Mouse (Mus musculus) neural tube, embryonic 12.5 days (tissue): ENCODE results near the gene Sqor. TPM values are rescaled to one million over a fixed set of nuclear protein-coding genes. Genes with fewer than 3 reads are reported as not detected.

Experiments
- polyA plus RNA-seq: library from polyadenylated mRNA; unstranded; fragments of >200 nt; fragmentation: Nextera tagmentation; extraction: Ambion mirVana; gene quantifications from 2 replicates; pipeline ENCODE4 v1.2.1, GENCODE M21; 2016

The Sqor gene
- polyA plus RNA-seq, 1 experiment from 2014 or later = 2.4 TPM

Other genes starting within 250 kb of the Sqor start
- 19.1 and 21.6 TPM in 2 replicates for gene Gatm, start 153.9 kb upstream of the Sqor start, polyA plus RNA-seq
- 0.63 and 0.65 TPM in 2 replicates for gene AA467197, start 128.3 kb upstream of the Sqor start, polyA plus RNA-seq
- gene Slc30a4, start 62.6 kb upstream of the Sqor start, polyA plus RNA-seq = 8.4 and 9.4 TPM in 2 replicates
- gene Bloc1s6, start 26.7 kb upstream of the Sqor start, polyA plus RNA-seq = 74.1 and 75.6 TPM in 2 replicates